Mouse (Mus musculus) CH12.LX (cell line): ENCODE measurements around the gene Mamdc4. TPM values are rescaled to one million over a fixed set of nuclear protein-coding genes. Genes with fewer than 3 reads are reported as not detected.

ENCODE experiments used
- DNase-seq: peaks from one replicate; pipeline ENCODE4 v3.0.0-alpha.2; 2013; ENCODE audit errors: extremely low read depth
- H3K27ac ChIP-seq: 2 replicates; pipeline ENCODE4 v1.5.1; 2012; ENCODE audit warnings: low read depth, mild to moderate bottlenecking, control low read depth, moderate library complexity; ENCODE audit not compliant: insufficient read depth
- H3K27me3 ChIP-seq: replicated peaks from 2 replicates; pipeline ENCODE3; 2012; ENCODE audit warnings: inconsistent platforms
- H3K36me3 ChIP-seq, 2 experiments: replicated peaks in 1 of 2; 2 replicates each; pipeline versions ENCODE3 to v1.6.1; 2012; ENCODE audit warnings: inconsistent platforms in 1 of 2, low read length in 1 of 2, mild to moderate bottlenecking in 1 of 2, mixed read lengths in 1 of 2, moderate library complexity in 1 of 2; ENCODE audit not compliant: control insufficient read depth in 1 of 2, insufficient read depth in 1 of 2
- H3K4me1 ChIP-seq, 2 experiments: 2 replicates each; pipeline ENCODE4 v1.6.1; 2012; ENCODE audit warnings: inconsistent platforms in 1 of 2, moderate library complexity in 1 of 2; ENCODE audit not compliant: insufficient read depth in 2 of 2, control insufficient read depth in 1 of 2
- H3K4me2 ChIP-seq: 2 replicates; pipeline ENCODE4 v1.6.1; 2012; ENCODE audit warnings: low read depth, mild to moderate bottlenecking, control low read depth; ENCODE audit not compliant: poor library complexity, insufficient read depth, severe bottlenecking
- H3K4me3 ChIP-seq, 3 experiments: fragments of 150-350 bp in 1 of 3; sonication (generic) in 1 of 3; replicated peaks in 1 of 3; 2 replicates each; pipeline versions ENCODE3 to v1.5.1; 2011 to 2012; ENCODE audit warnings: low read depth in 2 of 3, low read length in 2 of 3, mild to moderate bottlenecking in 2 of 3, moderate library complexity in 2 of 3, control low read depth in 1 of 3, improper control_type of control experiment in 1 of 3, inconsistent platforms in 1 of 3, mixed read lengths in 1 of 3; ENCODE audit not compliant: poor library complexity in 1 of 3
- H3K79me2 ChIP-seq: replicated peaks from 2 replicates; pipeline ENCODE4 v1.6.1; 2012; ENCODE audit warnings: mild to moderate bottlenecking, moderate library complexity; ENCODE audit not compliant: control insufficient read depth, poor library complexity, insufficient read depth, severe bottlenecking; ENCODE audit errors: extremely low read depth
- H3K9ac ChIP-seq: 2 replicates; pipeline ENCODE4 v1.6.1; 2012; ENCODE audit warnings: low read depth, mild to moderate bottlenecking, control low read depth, moderate library complexity; ENCODE audit not compliant: insufficient read depth
- H3K9me3 ChIP-seq: replicated peaks from 2 replicates; pipeline ENCODE3; 2012; ENCODE audit warnings: low read length, inconsistent platforms, mixed read lengths
- CHD1 ChIP-seq: IDR thresholded peaks from 2 replicates; pipeline ENCODE4 v1.6.1; 2012; ENCODE audit warnings: low read depth, low read length, improper control_type of control experiment, inconsistent platforms
- E2F4 ChIP-seq: IDR thresholded peaks from 2 replicates; pipeline ENCODE4 v1.6.1; 2011; ENCODE audit warnings: low read depth, low read length, improper control_type of control experiment; ENCODE audit not compliant: insufficient replicate concordance
- EP300 ChIP-seq: IDR thresholded peaks from 2 replicates; pipeline ENCODE4 v1.6.1; 2011; ENCODE audit warnings: low read length, improper control_type of control experiment
- ETS1 ChIP-seq: conservative IDR thresholded peaks from 2 replicates; pipeline ENCODE4 v1.6.1; 2012; ENCODE audit warnings: low read depth, mild to moderate bottlenecking, inconsistent platforms, low read length, improper control_type of control experiment, moderate library complexity
- HCFC1 ChIP-seq: IDR thresholded peaks from 2 replicates; pipeline ENCODE4 v1.6.1; 2012; ENCODE audit warnings: low read depth, mild to moderate bottlenecking, inconsistent platforms, low read length, improper control_type of control experiment
- IRF4 ChIP-seq: IDR thresholded peaks from 2 replicates; pipeline ENCODE4 v1.6.1; 2014; ENCODE audit warnings: low read depth, mild to moderate bottlenecking, inconsistent platforms, low read length, improper control_type of control experiment
- JUN ChIP-seq: IDR thresholded peaks from 2 replicates; pipeline ENCODE4 v1.6.1; 2011; ENCODE audit warnings: low read depth, mild to moderate bottlenecking, low read length, improper control_type of control experiment, moderate library complexity; ENCODE audit not compliant: insufficient read depth
- JUND ChIP-seq: conservative IDR thresholded peaks from 2 replicates; pipeline ENCODE4 v1.6.1; 2011; ENCODE audit warnings: low read depth, low read length, improper control_type of control experiment
- KAT2A ChIP-seq: IDR thresholded peaks from 2 replicates; pipeline ENCODE4 v1.6.1; 2012; ENCODE audit warnings: low read length, improper control_type of control experiment, inconsistent platforms; ENCODE audit not compliant: insufficient replicate concordance
- MAFK ChIP-seq: IDR thresholded peaks from 2 replicates; pipeline ENCODE4 v1.6.1; 2011; ENCODE audit warnings: low read length, improper control_type of control experiment; ENCODE audit not compliant: insufficient replicate concordance
- MAX ChIP-seq: IDR thresholded peaks from 2 replicates; pipeline ENCODE4 v1.6.1; 2011; ENCODE audit warnings: low read length, improper control_type of control experiment
- MAZ ChIP-seq: IDR thresholded peaks from 2 replicates; pipeline ENCODE4 v1.6.1; 2012; ENCODE audit warnings: low read depth, mild to moderate bottlenecking, inconsistent platforms, low read length, improper control_type of control experiment, moderate library complexity
- MYC ChIP-seq: IDR thresholded peaks from 2 replicates; pipeline ENCODE4 v1.6.1; 2011; ENCODE audit warnings: low read depth, mild to moderate bottlenecking, improper control_type of control experiment, low read length
- PAX5 ChIP-seq: IDR thresholded peaks from 2 replicates; pipeline ENCODE4 v1.6.1; 2012; ENCODE audit warnings: low read length, inconsistent platforms, mixed read lengths
- POLR2A ChIP-seq: IDR thresholded peaks from 2 replicates; pipeline ENCODE4 v1.6.1; 2011; ENCODE audit warnings: low read depth, mild to moderate bottlenecking, improper control_type of control experiment, low read length
- RAD21 ChIP-seq: IDR thresholded peaks from 2 replicates; pipeline ENCODE4 v1.6.1; 2011; ENCODE audit warnings: low read depth, mild to moderate bottlenecking, low read length, improper control_type of control experiment, moderate library complexity
- RCOR1 ChIP-seq: conservative IDR thresholded peaks from 2 replicates; pipeline ENCODE4 v1.6.1; 2012; ENCODE audit warnings: low read depth, mild to moderate bottlenecking, inconsistent platforms, low read length, improper control_type of control experiment
- SIN3A ChIP-seq: IDR thresholded peaks from 2 replicates; pipeline ENCODE4 v1.6.1; 2012; ENCODE audit warnings: low read length, improper control_type of control experiment, inconsistent platforms
- SMC3 ChIP-seq: IDR thresholded peaks from 2 replicates; pipeline ENCODE4 v1.6.1; 2011; ENCODE audit warnings: low read depth, low read length, improper control_type of control experiment
- TCF12 ChIP-seq: IDR thresholded peaks from 2 replicates; pipeline ENCODE4 v1.6.1; 2014; ENCODE audit warnings: low read depth, mild to moderate bottlenecking, inconsistent platforms, low read length, improper control_type of control experiment
- UBTF ChIP-seq: IDR thresholded peaks from 2 replicates; pipeline ENCODE4 v1.6.1; 2012; ENCODE audit warnings: low read depth, mild to moderate bottlenecking, inconsistent platforms, low read length, improper control_type of control experiment, moderate library complexity
- USF2 ChIP-seq: conservative IDR thresholded peaks from 2 replicates; pipeline ENCODE4 v1.6.1; 2011; ENCODE audit warnings: low read depth, low read length, improper control_type of control experiment
- ZKSCAN1 ChIP-seq: IDR thresholded peaks from 2 replicates; pipeline ENCODE4 v1.6.1; 2012; ENCODE audit warnings: low read depth, inconsistent platforms, low read length, improper control_type of control experiment, borderline replicate concordance
- ZMIZ1 ChIP-seq: IDR thresholded peaks from 2 replicates; pipeline ENCODE4 v1.6.1; 2012; ENCODE audit warnings: low read depth, mild to moderate bottlenecking, inconsistent platforms, low read length, improper control_type of control experiment
- ZNF384 ChIP-seq: IDR thresholded peaks from 2 replicates; pipeline ENCODE4 v1.6.1; 2012; ENCODE audit warnings: low read depth, low read length, improper control_type of control experiment, inconsistent platforms
- dilution Hi-C: fragments of 300-500 bp; cut with MboI; formaldehyde crosslinking; loops from 2 replicates; pipeline ENCODE4 v1.14.3; 2020; ENCODE audit warnings: low sequenced_read_pairs; ENCODE audit not compliant: extremely low pct_unique_long_range_greater_than_20kb, extremely low pct_ligation_motif_present
- in situ Hi-C: fragments of 300-500 bp; cut with MboI; formaldehyde crosslinking; loops from 3 replicates; pipeline ENCODE4 v1.14.3; 2019; ENCODE audit warnings: low sequenced_read_pairs, low pct_ligation_motif_present, low pct_unique_long_range_greater_than_20kb, mixed read lengths
- polyA plus RNA-seq: library from polyadenylated mRNA; unstranded; fragments of >175 nt; gene quantifications from 2 replicates; pipeline ENCODE4 v1.2.1, GENCODE M21; 2012; ENCODE audit warnings: low read depth; ENCODE audit not compliant: insufficient read length
- total RNA-seq, 2 experiments: library from RNA; depleted of rRNA; stranded (reverse); fragments of 300-350 nt in 1 of 2; fragments of >200 nt in 1 of 2; gene quantifications; 2 replicates each; pipeline ENCODE4 v1.2.3; 2012 to 2014

Mamdc4 gene
- total and polyA plus RNA-seq, 3 experiments, result 4.4 to 34.9 (median 11.5) TPM

DNA sequence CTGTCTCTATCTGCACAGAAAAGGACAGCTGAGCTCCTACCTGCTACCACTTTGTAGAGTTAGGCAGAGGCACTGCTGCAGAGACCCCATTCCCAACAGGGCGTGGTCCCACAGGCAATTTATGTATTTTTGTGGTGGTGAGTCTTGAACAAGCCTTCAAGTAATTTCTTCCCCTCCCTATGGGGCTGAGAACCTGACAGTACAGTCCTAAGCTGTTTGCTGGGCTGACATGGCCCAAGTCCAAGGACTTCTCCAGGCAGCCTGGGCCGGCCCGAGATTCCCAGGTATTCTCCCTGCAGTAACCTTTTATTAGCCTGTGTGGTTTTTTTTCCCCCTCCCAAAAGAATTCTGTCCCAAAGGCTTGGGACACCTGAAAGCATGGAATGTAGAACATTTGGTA is 9.5 kb upstream of the Mamdc4 start:
- H3K36me3 ChIP-seq, result peaks cover 53 to 78% of the 10 kb centered on the region in 2 experiments
- dilution Hi-C loops, result no loop called here

DNA sequence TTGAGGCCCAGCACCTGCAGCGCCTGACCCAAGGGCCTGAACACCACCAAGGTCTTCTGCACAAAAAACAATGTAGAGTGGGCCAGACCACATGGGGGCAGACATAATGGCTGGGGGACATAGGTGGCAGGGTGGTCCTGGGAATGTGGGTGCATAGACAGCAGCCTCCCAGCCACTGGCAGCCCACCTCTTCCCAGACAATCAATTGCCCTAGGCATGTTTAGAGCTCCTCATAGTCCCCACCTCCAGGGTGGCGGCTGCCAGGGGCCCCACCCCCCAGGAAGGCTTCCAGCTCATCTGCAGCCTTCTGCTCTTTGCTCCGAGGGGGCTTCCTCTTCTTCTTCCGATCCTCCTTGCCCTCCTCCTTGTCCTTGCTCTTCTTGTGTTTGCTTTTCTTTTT is 8.9 kb upstream of the Mamdc4 start:
- H3K79me2 ChIP-seq, result no peaks in the 10 kb centered on the region
- in situ Hi-C loops, result no loop called here
- H3K4me1 ChIP-seq, result peaks cover 5 to 24% of the 10 kb centered on the region in 2 experiments; a peak in 3 of 4 replicates
- no peak for TF ChIP-seq MAX
- no peak for TF ChIP-seq SMC3
- no peak for TF ChIP-seq ETS1
- TF ChIP-seq CHD1, result no peak
- no peak for TF ChIP-seq TCF12
- TF ChIP-seq E2F4, result no peak
- no peak for TF ChIP-seq PAX5
- TF ChIP-seq ZKSCAN1, result no peak
- no peak for TF ChIP-seq RCOR1
- TF ChIP-seq MAZ, result no peak
- TF ChIP-seq IRF4, result no peak
- TF ChIP-seq MYC, result no peak
- TF ChIP-seq USF2, result no peak
- TF ChIP-seq RAD21, result no peak
- no peak for TF ChIP-seq UBTF
- TF ChIP-seq JUN, result no peak
- TF ChIP-seq EP300, result no peak
- no peak for TF ChIP-seq ZMIZ1
- TF ChIP-seq POLR2A, result no peak
- no peak for TF ChIP-seq MAFK
- no peak overlapping the region for H3K4me2 ChIP-seq
- H3K27ac ChIP-seq, result no peak overlapping the region
- DNase-seq, result no peak
- no peaks in the 10 kb centered on the region for H3K27me3 ChIP-seq
- H3K9me3 ChIP-seq, result peaks cover 16% of the 10 kb centered on the region
- no peak overlapping the region for H3K4me3 ChIP-seq
- H3K9ac ChIP-seq, result no peak overlapping the region
- peaks cover 49 to 80% of the 10 kb centered on the region in 2 experiments for H3K36me3 ChIP-seq
- dilution Hi-C loops, result no loop called here

More for the DNA sequence above, 9.5 kb upstream of the Mamdc4 start:
- H3K4me1 ChIP-seq, result peaks cover 5 to 24% of the 10 kb centered on the region in 2 experiments; a peak in 3 of 4 replicates
- no peak overlapping the region for H3K9ac ChIP-seq
- H3K27ac ChIP-seq, result no peak overlapping the region
- no peak for TF ChIP-seq HCFC1
- TF ChIP-seq TCF12, result no peak
- TF ChIP-seq SIN3A, result no peak
- TF ChIP-seq RCOR1, result no peak
- no peak for TF ChIP-seq ZKSCAN1
- TF ChIP-seq JUND, result no peak
- TF ChIP-seq MYC, result no peak
- no peak for TF ChIP-seq ZMIZ1
- TF ChIP-seq ZNF384, result no peak
- no peak for TF ChIP-seq KAT2A
- DNase-seq, result no peak
- no peaks in the 10 kb centered on the region for H3K79me2 ChIP-seq
- H3K4me3 ChIP-seq, result no peak overlapping the region
- H3K27me3 ChIP-seq, result no peaks in the 10 kb centered on the region
- peaks cover 10% of the 10 kb centered on the region for H3K9me3 ChIP-seq
- no peak overlapping the region for H3K4me2 ChIP-seq
- in situ Hi-C loops, result no loop called here
